Mouse (Mus musculus): Measurements from ENCODE around the gene Mog. TPM values are rescaled to one million over a fixed set of nuclear protein-coding genes. Genes with fewer than 3 reads are reported as not detected.
"Not testable (repeated sequence)": the region's sequence is repeated elsewhere in the genome, so short reads cannot be mapped to it uniquely, and the experiment has no call there.

Gene Mog
- polyA plus RNA-seq, 1 experiment from 2014 or later: 0.14 TPM

DNA sequence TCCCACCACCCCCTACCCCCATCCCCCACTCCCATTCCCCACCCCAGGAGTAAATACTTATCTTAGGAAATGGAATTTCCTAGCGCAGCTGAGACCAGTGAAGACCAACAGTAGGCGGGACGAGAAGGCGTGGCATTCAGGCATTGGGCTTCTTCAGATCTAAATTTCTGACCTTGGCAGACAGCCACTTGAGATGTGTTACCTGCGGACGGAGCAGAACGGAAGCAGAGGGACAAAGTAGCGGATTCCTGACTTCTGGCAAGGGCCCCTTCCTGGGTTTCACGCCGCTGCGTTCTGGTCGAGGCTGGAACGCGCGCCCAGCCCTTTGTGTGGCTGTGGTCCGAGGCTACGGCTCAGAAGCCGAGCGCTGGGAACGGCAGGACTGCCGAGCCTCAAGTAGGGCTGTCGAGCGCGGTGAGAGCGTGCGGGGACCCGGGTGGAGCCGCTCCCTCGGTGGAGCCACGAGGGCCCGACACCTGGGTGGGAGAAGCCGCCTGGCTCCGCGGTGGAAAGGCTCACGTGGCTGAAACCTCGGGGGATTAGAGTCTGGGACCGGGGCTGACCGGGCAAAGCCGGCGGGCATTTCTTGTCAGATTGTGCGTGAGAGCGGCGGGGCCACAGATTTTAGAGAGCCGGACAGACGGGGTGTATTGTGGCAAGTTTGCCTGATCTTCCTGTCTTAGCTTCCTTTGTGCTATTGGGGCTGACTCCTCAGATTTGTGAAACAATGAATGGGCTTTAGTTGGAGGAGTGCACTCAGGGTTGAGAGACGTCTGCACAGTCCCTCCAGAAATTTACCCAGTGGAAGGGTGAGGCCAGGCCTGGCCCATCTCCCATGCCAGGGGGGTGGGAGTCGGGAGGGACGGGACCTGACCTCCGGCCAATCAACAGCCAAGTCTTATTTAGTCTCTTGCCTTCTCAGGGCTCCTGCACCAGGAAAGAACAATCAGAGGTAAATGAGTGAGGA lies 20.6 kb downstream of the Mog start:
- Histone ChIP-seq H3K4me1 (replicated peaks) (no peaks in the 10 kb centered on the region), H3K9me3 (no peaks in the 10 kb centered on the region), H3K27me3 (replicated peaks) (no peaks in the 10 kb centered on the region), H3K27ac (peak overlapping the region; percentile 91), H3K36me3 (no peaks in the 10 kb centered on the region), H3K4me2 (replicated peaks) (peak overlapping the region; percentile 88), H3K9ac (peak overlapping the region; percentile 79), H3K4me3 (replicated peaks) (peak overlapping the region; percentile 59)
- ATAC-seq: peak; percentile 91
- WGBS: under 1% methylated on average over 49 of the region's 49 CpGs

DNA sequence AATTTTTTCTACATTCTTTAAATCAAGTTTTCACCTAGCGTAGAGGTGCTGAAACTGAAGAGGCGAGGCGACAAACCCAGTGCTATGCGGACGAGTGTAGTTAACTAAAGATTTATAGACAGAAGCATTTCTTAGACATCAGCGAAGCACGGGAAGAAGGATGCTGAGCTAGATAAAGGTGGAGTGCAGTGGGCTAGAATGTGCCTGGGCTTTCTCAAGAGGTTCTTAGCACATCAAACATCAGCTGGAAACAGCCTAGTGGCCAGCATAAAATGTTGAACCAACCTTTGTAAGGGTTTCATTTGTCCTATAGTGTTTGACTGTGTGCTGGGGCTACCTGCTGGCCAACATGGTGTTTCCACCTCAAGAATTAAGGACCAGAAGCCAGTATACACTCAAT lies 22.3 kb downstream of the Mog start, which contains the start of gene Zfp57:
Gene Zfp57, plus strand, starts transcription at position 301 of the 400 bp plus-strand sequence.
- Histone ChIP-seq H3K4me1 (replicated peaks) (no peaks in the 10 kb centered on the region), H3K36me3 (no peaks in the 10 kb centered on the region), H3K4me3 (replicated peaks) (no peak within 1 kb of the TSS), H3K9ac (no peak within 1 kb of the TSS), H3K27ac (no peak within 1 kb of the TSS), H3K9me3 (no peaks in the 10 kb centered on the region), H3K27me3 (replicated peaks) (no peaks in the 10 kb centered on the region), H3K4me2 (replicated peaks) (peak within 1 kb of the TSS; percentile 88)
- 91% methylated on average over 7 of the region's 7 CpGs for WGBS
- ATAC-seq: no peak

DNA sequence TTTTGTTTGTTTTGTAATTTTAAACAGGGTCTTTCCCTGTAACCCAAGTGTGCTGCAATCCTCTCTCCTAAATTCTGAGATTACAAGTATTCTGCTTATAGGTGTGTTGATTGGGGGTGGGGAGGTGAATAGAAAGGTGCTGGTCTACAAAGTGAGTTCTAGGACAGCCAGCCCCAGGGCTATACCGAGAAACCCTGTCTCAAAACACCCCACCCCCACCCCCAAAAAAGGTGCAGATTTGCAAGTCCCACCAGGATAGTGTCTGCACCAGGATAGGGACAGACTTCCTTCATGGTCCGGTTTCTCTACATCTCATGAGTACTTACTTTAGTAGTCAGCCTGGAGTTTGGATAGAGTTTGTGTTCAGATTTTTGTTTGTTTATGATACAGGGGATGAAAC lies 24.7 kb downstream of the Mog start:
- ATAC-seq: no peak
- Histone ChIP-seq H3K9ac (no peak overlapping the region), H3K4me1 (replicated peaks) (no peaks in the 10 kb centered on the region), H3K9me3 (no peaks in the 10 kb centered on the region), H3K27ac (no peak overlapping the region), H3K4me3 (replicated peaks) (no peak overlapping the region), H3K36me3 (no peaks in the 10 kb centered on the region), H3K27me3 (replicated peaks) (no peaks in the 10 kb centered on the region), H3K4me2 (replicated peaks) (no peak overlapping the region)
- 56% methylated on average over 2 of the region's 2 CpGs for WGBS

DNA sequence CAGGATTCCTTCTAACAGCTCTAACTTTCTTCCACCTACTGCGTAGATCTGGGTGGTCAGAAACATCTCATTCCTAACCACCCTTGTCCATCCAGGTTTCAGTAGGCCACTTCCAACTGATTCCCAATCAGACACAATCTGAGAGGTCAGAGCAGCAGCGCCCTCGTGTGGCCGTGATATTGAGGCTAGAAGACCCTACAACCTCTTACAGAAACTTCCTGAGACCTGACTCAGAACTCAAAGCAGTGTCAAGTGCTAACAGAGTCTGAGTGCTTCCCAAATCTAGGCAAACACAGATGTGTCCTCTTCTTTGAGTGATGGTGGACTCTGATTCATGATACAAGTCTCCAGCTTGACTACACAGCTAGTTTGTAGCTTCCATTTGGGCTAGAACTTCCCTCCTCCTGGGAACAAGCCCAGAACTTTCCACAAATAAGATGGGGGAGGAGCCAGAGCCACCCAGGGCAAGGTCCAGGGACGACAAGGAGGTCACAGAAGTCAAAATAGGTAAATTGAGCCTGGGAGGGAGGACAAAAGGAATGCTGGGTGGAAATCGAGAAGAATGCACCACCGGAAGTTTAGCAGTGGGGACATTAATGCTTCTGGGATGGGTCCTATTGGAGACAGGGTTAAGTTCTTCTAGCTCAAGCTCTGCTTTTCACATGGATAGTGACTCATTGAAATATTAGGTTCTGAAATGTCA lies 26.0 kb downstream of the Mog start:
- no peak overlapping the region for H3K9ac ChIP-seq
- H3K9me3 ChIP-seq: no peaks in the 10 kb centered on the region
- H3K4me3 ChIP-seq (replicated peaks): no peak overlapping the region
- H3K27me3 ChIP-seq (replicated peaks): no peaks in the 10 kb centered on the region
- 26% methylated on average over 7 of the region's 7 CpGs for WGBS
- no peaks in the 10 kb centered on the region for H3K4me1 ChIP-seq (replicated peaks)
- peak; percentile 61 for ATAC-seq
- no peaks in the 10 kb centered on the region for H3K36me3 ChIP-seq
- no peak overlapping the region for H3K4me2 ChIP-seq (replicated peaks)
- no peak overlapping the region for H3K27ac ChIP-seq

DNA sequence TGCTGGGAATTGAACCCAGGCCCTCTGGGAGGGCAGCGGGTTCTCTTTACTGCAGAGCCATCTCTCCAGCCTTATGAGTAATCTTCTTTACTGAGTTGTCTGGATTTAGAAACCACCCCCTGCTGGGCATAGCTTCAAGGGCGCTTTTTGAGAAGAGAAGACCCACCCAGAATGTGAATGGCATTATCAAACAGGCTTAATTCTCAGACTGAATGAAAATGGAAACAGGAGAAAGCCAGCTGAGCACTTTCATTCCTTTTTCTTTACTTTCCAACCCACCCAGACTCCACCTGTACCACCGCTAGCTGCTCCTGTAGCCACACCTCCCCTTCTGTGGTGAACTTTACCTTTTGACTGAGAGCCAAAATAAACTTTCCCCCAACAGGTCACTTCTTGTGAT lies 27.8 kb downstream of the Mog start:
- no peak for ATAC-seq
- no peak overlapping the region for H3K4me2 ChIP-seq (replicated peaks)
- H3K27ac ChIP-seq: no peak overlapping the region
- no peaks in the 10 kb centered on the region for H3K4me1 ChIP-seq (replicated peaks)
- H3K27me3 ChIP-seq (replicated peaks): no peaks in the 10 kb centered on the region
- H3K9me3 ChIP-seq: no peaks in the 10 kb centered on the region
- 66% methylated on average over 3 of the region's 3 CpGs for WGBS
- H3K4me3 ChIP-seq (replicated peaks): no peak overlapping the region
- H3K36me3 ChIP-seq: no peaks in the 10 kb centered on the region
- H3K9ac ChIP-seq: no peak overlapping the region

DNA sequence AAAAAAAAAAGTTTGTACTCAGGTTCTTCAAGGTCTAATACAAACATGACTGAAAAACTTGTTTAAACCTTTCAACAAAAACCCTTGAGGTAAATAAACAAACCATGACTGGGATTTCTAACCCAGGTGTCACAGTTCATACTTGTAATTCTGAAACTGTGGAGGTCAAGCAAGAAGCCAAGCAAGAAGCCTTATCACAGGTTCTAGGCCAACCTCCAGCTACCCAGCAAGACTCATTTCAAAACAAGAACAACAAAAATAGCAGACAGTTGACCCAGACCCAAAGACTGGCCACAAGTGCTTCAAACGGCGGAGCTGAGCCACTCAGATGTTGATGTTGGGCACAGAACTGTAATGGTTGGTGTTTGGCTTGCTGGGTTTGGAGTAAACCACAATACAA lies 28.7 kb downstream of the Mog start:
- ATAC-seq: no peak

DNA sequence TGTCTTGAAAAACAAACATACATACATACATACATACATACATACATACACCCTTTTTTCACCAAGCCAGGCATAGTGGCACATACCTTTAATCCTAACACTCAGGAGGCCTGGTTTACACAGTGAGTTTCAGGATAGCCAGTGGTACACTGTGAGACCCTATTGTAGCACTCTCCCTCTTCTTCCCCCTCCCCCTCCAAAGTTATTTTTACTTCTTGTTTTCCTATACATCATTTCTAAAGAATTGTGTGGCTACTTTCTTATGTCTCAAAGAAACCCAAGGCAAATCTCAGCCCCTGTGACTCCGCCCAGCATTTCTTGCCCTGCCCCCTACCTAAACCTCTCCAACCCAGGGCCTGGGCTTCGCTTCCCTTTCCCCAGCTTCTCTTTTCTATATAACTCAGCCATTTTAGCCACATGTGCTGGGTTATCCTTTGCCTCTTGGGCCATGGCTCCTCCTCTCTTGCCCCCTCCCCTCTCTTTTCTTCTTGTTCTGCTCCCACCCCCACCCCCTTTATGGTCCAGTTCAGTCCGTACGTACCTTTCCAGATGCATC lies 29.4 kb downstream of the Mog start:
- no peak for ATAC-seq
- no peak overlapping the region for H3K4me2 ChIP-seq (replicated peaks)

More for the DNA sequence above, 28.7 kb downstream of the Mog start:
- no peaks in the 10 kb centered on the region for H3K9me3 ChIP-seq
- 78% methylated on average over 2 of the region's 2 CpGs for WGBS
- no peaks in the 10 kb centered on the region for H3K4me1 ChIP-seq (replicated peaks)
- no peaks in the 10 kb centered on the region for H3K36me3 ChIP-seq
- H3K4me3 ChIP-seq (replicated peaks): no peak overlapping the region
- no peak overlapping the region for H3K4me2 ChIP-seq (replicated peaks)
- no peaks in the 10 kb centered on the region for H3K27me3 ChIP-seq (replicated peaks)
- no peak overlapping the region for H3K27ac ChIP-seq
- no peak overlapping the region for H3K9ac ChIP-seq

DNA sequence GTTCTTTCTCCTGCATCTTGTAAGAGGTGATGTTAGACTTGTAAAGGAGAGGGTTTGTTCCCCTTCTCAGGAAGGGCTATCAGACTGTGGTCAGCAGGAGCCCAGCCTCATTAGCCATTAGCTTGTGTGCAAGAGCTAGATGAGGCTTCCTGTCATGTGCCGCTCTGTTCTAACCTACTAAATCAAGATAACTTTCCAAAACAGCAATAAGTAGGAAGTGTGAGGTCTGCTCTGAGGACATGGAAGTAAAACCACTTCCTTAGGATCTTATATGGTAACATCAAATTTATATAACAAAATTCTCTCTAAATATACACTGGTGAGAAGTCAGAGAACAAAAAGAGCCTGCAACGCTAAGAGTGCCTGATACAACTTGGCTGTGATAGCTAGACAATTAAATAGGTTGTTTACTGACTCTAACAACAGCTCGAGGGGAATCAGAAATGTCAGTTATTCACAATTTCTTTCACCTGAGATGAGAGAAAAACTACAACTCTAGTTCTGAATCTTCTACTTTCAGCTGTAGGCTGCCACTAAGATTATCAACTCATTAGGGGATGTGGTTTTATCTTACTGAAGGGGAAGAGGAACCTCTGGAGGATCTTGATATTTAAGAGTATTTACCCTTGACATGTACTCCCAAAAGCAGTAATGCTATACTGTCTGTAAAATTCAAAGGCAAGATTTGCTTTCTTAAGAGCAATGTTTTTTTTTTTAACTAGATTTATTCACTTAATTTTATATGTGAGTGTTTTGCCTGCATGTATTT lies 30.7 kb downstream of the Mog start:
- no peak overlapping the region for H3K27ac ChIP-seq
- no peak overlapping the region for H3K4me3 ChIP-seq (replicated peaks)
- peaks cover 8% of the 10 kb centered on the region for H3K27me3 ChIP-seq (replicated peaks)
- ATAC-seq: no peak
- H3K4me1 ChIP-seq (replicated peaks): 0 out of 2 replicates have a peak, but pooled peaks cover 5% of the 10 kb centered on the region
- no peak overlapping the region for H3K9ac ChIP-seq
- no peaks in the 10 kb centered on the region for H3K9me3 ChIP-seq
- H3K4me2 ChIP-seq (replicated peaks): no peak overlapping the region
- WGBS: 68% methylated on average over 3 of the region's 3 CpGs
- no peaks in the 10 kb centered on the region for H3K36me3 ChIP-seq

More for the DNA sequence above, 29.4 kb downstream of the Mog start:
- 88% methylated on average over 4 of the region's 4 CpGs for WGBS
- Histone ChIP-seq H3K36me3 (no peaks in the 10 kb centered on the region), H3K4me1 (replicated peaks) (0 out of 2 replicates have a peak, but pooled peaks cover under 1% of the 10 kb centered on the region), H3K9me3 (no peaks in the 10 kb centered on the region), H3K27ac (no peak overlapping the region), H3K9ac (no peak overlapping the region), H3K27me3 (replicated peaks) (0 out of 2 replicates have a peak, but pooled peaks cover 2% of the 10 kb centered on the region), H3K4me3 (replicated peaks) (no peak overlapping the region)

DNA sequence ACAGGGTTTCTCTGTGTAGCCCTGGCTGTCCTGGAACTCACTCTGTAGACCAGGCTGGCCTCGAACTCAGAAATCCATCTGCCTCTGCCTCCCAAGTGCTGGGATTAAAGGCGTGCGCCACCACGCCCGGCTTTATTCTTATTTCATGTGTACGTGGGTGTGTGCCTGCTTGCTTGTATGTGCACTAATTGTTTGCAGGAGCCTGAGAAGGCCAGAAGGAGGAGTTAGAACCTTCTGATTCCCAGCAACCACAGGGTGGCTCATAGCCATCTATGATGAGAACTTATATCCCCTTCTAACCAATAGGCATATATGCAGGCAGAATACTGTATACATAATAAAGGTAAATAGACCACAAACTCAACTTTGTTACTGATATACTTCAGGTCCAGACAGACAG lies 32.6 kb downstream of the Mog start:
- H3K4me1 ChIP-seq (replicated peaks); H3K27ac ChIP-seq; H3K9ac ChIP-seq; H3K36me3 ChIP-seq; H3K4me3 ChIP-seq (replicated peaks); H3K4me2 ChIP-seq (replicated peaks); ATAC-seq; H3K9me3 ChIP-seq: not testable (repeated sequence)
- peaks cover 11% of the 10 kb centered on the region for H3K27me3 ChIP-seq (replicated peaks)
- WGBS: 91% methylated on average over 6 of the region's 6 CpGs

DNA sequence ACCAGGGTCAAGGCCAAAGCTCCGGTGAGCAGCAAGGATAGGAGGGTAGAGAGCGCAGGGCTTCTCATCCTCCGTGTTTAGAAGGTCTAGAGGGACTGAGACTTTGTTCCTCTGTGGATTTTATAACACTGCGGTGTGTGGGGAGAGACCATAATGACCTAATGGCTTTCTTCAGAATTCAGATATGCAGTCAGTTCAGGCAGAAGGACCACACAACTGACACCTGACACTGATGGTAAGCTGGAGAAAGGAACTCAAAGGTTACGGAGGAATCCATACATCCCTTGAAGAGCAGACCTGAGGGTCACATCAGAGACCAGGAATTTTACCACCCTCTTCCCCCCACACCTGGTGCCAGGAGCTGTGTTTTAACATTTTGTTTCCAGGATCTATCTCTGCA lies 33.8 kb downstream of the Mog start, which contains the start of gene H2-M5:
Gene H2-M5, minus strand, starts transcription at position 101 of the 400 bp plus-strand sequence.
- whole genome bisulfite sequencing: 30% methylated on average over 5 of the region's 5 CpGs
- peaks cover 11% of the 10 kb centered on the region for H3K27me3 ChIP-seq (replicated peaks)
- 0 out of 2 replicates have a peak, but pooled peaks cover 5% of the 10 kb centered on the region for H3K4me1 ChIP-seq (replicated peaks)
- no peaks in the 10 kb centered on the region for H3K9me3 ChIP-seq
- peak within 1 kb of the TSS; percentile 20 for H3K4me3 ChIP-seq (replicated peaks)
- no peak for ATAC-seq
- H3K4me2 ChIP-seq (replicated peaks): peak within 1 kb of the TSS; percentile 53
- H3K9ac ChIP-seq: no peak within 1 kb of the TSS
- H3K27ac ChIP-seq: no peak within 1 kb of the TSS
- no peaks in the 10 kb centered on the region for H3K36me3 ChIP-seq

DNA sequence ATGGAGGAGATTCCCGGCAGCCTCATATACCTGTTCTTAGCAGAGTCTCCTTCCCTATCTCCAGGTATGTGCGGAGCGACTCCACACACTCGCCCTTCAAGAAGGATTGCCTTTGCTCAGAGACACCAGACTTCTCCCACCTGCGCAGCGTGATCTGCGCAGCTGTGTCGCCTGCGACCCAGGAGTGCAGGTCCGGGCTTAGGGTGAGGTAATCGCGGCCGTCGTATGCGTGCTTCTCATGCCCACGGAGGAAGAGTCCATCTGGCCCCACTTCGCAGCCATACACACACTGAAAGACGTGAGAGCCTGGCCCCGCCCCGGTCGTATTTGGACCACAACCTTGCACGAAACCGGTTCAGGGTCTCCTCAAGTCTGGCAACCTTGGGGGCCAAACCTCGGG lies 34.7 kb downstream of the Mog start:
- Histone ChIP-seq H3K27me3 (replicated peaks) (peaks cover 11% of the 10 kb centered on the region), H3K9ac (no peak overlapping the region), H3K4me1 (replicated peaks) (0 out of 2 replicates have a peak, but pooled peaks cover 5% of the 10 kb centered on the region), H3K4me3 (replicated peaks) (peak overlapping the region; percentile 20), H3K27ac (no peak overlapping the region), H3K9me3 (no peaks in the 10 kb centered on the region), H3K36me3 (no peaks in the 10 kb centered on the region), H3K4me2 (replicated peaks) (peak overlapping the region; percentile 53)
- ATAC-seq: peak; percentile 56; the same call in 1 of the 2 replicates
- WGBS: 4% methylated on average over 24 of the region's 24 CpGs

Measured in intestine, embryonic 15.5 days (tissue).